Mouse (Mus musculus) midbrain, embryonic 11.5 days (tissue): ENCODE measurements around the gene Arf3. TPM values are rescaled to one million over a fixed set of nuclear protein-coding genes. Genes with fewer than 3 reads are reported as not detected.
A peak's percentile ranks its signal among the peaks of the same experiment; 100 is the strongest.

ENCODE experiments used
- ATAC-seq: fragments of 200-750 bp; cut with Nextera tagmentation; 2 replicates; pipeline ENCODE4 v1.8.0; 2017; ENCODE audit warnings: moderate TSS enrichment, moderate library complexity; ENCODE audit not compliant: low FRiP score
- DNase-seq: peaks from one replicate; pipeline ENCODE4 v3.0.0; 2015; ENCODE audit warnings: low spot score; ENCODE audit errors: missing footprints
- H3K27ac ChIP-seq: fragments of 300-500 bp; sonication (generic); 2 replicates; pipeline ENCODE4 v1.5.1; 2014; ENCODE audit warnings: low read depth, low read length
- H3K27me3 ChIP-seq: fragments of 300-500 bp; sonication (generic); 2 replicates; pipeline ENCODE4 v1.6.1; 2014; ENCODE audit warnings: mild to moderate bottlenecking, low read length, moderate library complexity, mixed read lengths; ENCODE audit not compliant: control insufficient read depth, insufficient read depth
- H3K36me3 ChIP-seq: fragments of 300-500 bp; sonication (generic); 2 replicates; pipeline ENCODE4 v1.6.1; 2014; ENCODE audit warnings: mild to moderate bottlenecking, low read length, moderate library complexity, mixed read lengths; ENCODE audit not compliant: control insufficient read depth, insufficient read depth
- H3K4me1 ChIP-seq: fragments of 300-500 bp; sonication (generic); 2 replicates; pipeline ENCODE4 v1.6.1; 2014; ENCODE audit warnings: low read length; ENCODE audit not compliant: control insufficient read depth, insufficient read depth
- H3K4me2 ChIP-seq: fragments of 300-500 bp; sonication (generic); 2 replicates; pipeline ENCODE4 v1.6.1; 2014; ENCODE audit warnings: mild to moderate bottlenecking, moderate library complexity
- H3K4me3 ChIP-seq: fragments of 300-500 bp; sonication (generic); 2 replicates; pipeline ENCODE4 v1.5.1; 2014; ENCODE audit warnings: low read depth, low read length
- H3K9ac ChIP-seq: fragments of 300-500 bp; sonication (generic); 2 replicates; pipeline ENCODE4 v1.6.1; 2014; ENCODE audit warnings: low read length
- H3K9me3 ChIP-seq: fragments of 300-500 bp; sonication (generic); 2 replicates; pipeline ENCODE4 v1.6.1; 2016; ENCODE audit warnings: low read length; ENCODE audit not compliant: control insufficient read depth
- WGBS: fragments of 180-500 bp; shearing (Covaris S2); extraction: QIAGEN DNeasy Blood & Tissue Kit; methylation state at CpG from one replicate; pipeline ENCODE4 v1.1.7; 2014; 5-methylcytosine and 5-hydroxymethylcytosine counted together
- polyA plus RNA-seq: library from polyadenylated mRNA; unstranded; fragments of >200 nt; fragmentation: Nextera tagmentation; extraction: Ambion mirVana; gene quantifications from 2 replicates; pipeline ENCODE4 v1.2.1, GENCODE M21; 2014

Arf3 gene
- polyA plus RNA-seq, 1 experiment from 2014 or later = 33.4 TPM

- Histone ChIP-seq H3K27ac (no peak overlapping the region), H3K4me2 (peak overlapping the region; percentile 55), H3K4me3 (peak overlapping the region; percentile 30), H3K4me1 (peaks cover 19% of the 10 kb centered on the region), H3K9me3 (no peaks in the 10 kb centered on the region), H3K36me3 (no peaks in the 10 kb centered on the region), H3K9ac (peak overlapping the region; percentile 55), H3K27me3 (peaks cover 96% of the 10 kb centered on the region)
- under 1% methylated on average over 64 of the region's 64 CpGs for WGBS
- ATAC-seq = peak; percentile 66
- DNase-seq = peak; percentile 97
Measured at GRCm38 (mm10) chr15:98805324-98806040, 42.5 kb upstream of the Arf3 start.

- ATAC-seq (peak; percentile 23; the same call in 1 of the 2 replicates), DNase-seq (peak; percentile 100)
- 1% methylated on average over 32 of the region's 32 CpGs for WGBS
- H3K9me3 ChIP-seq = no peaks in the 10 kb centered on the region
- H3K4me1 ChIP-seq = peaks cover 22% of the 10 kb centered on the region
- no peak overlapping the region for H3K27ac ChIP-seq
- H3K36me3 ChIP-seq = no peaks in the 10 kb centered on the region
- H3K4me3 ChIP-seq = no peak overlapping the region
- H3K27me3 ChIP-seq = peaks cover 99% of the 10 kb centered on the region
- no peak overlapping the region for H3K4me2 ChIP-seq
- no peak overlapping the region for H3K9ac ChIP-seq
Measured at GRCm38 (mm10) chr15:98804054-98804453, 41.0 kb upstream of the Arf3 start.

DNA sequence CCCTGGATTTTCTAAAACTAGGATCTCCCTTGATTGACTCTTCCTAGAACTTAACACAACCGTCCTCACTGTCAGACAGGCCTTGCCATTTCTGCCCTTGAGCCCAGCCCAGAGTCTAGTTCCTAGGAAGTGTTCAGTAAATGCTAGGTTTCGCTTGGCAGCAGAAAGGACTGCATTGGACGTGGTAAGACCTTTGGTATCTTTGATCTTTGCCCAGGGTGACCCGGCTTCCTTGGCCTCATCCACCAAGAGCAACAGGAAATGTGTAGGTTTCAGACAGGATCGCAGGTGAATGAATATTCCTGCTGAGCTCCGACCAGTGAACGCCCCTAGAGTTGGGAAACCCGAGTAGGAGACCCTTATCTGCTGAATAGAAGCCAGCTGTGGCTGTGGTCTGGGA lies 39.9 kb upstream of the Arf3 start:
- no peak overlapping the region for H3K4me3 ChIP-seq
- peaks cover 26% of the 10 kb centered on the region for H3K4me1 ChIP-seq
- no peak overlapping the region for H3K9ac ChIP-seq
- no peak overlapping the region for H3K27ac ChIP-seq
- H3K9me3 ChIP-seq = no peaks in the 10 kb centered on the region
- peaks cover 95% of the 10 kb centered on the region for H3K27me3 ChIP-seq
- WGBS = 7% methylated on average over 8 of the region's 8 CpGs
- DNase-seq (no peak), ATAC-seq (no peak)
- H3K4me2 ChIP-seq = no peak overlapping the region
- no peaks in the 10 kb centered on the region for H3K36me3 ChIP-seq

DNA sequence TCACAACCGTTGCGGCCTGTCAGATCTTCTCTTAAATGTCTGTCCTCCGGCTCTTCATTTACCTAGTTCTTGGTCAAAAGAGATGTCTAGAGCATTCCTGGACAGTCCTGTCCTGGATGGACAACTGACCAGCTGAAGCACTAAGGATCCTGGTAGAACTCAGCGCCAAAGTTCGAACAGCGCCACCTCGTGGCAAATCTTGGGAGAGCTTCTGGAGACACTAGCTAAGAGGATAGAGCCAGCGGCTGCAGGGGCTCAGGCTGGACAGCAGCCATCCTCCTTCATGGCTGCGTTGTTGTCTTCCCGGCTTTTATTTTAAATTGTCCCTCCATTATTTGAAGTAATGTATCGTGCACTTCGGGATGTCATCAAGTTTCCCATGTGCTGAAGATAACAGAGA lies 36.4 kb upstream of the Arf3 start:
- Histone ChIP-seq H3K4me3 (no peak overlapping the region), H3K4me1 (peaks cover 31% of the 10 kb centered on the region), H3K27me3 (peaks cover 91% of the 10 kb centered on the region), H3K4me2 (no peak overlapping the region), H3K9ac (no peak overlapping the region), H3K9me3 (no peaks in the 10 kb centered on the region), H3K27ac (no peak overlapping the region), H3K36me3 (no peaks in the 10 kb centered on the region)
- WGBS = 12% methylated on average over 12 of the region's 12 CpGs
- DNase-seq = peak; percentile 100
- no peak for ATAC-seq

DNA sequence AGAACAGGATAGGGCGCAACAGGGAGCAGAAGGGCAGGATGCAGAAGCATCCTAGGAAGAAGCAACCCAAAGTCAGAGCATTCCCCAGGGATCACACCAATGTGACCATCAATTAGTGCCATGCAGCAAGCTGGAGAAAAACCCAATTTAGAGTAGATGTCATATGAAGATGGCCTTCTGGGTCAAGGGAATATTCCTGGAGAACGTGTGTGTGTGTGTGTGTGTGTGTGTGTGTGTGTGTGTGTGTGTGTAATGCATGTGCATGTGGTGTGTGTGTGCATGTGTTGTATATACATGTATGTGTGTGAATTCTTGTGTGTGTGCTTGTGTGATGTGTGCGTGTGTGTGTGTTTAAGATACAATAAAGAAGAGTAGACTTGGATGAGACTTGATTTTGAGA lies 35.9 kb upstream of the Arf3 start:
- 45% methylated on average over 3 of the region's 3 CpGs for WGBS

DNA sequence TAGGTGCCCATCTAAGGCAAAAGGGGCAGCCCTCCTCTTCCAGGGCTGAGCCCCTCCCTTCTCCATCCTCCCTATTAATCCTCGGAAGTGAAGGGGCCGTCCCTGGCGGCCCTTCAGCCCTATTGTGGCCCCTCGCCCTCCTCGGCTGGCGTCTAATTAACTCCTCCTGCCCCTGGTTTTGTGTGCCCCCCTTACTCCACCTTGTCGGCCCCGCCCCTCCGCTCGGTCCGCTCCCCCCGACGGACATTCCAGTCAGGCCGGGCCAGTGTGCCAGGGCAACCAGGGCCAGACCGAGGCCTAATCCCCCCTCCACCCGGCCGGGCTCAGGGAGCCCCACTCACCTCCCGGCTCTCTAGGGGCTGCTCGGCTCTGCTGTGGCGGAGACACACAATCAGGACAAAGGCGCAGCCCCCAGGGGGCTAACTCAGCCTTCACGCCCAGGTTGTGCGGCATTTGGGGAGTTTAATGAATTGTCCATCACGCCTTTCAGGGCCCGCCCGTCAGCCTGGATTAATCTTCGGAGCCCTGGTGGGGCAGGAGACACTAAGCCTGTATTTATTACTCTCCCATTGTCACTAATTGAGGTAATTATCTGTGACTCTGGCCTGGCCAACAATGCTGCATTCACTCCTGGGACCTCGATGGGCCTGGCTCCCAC lies 35.0 kb upstream of the Arf3 start:
- Histone ChIP-seq H3K4me1 (peaks cover 35% of the 10 kb centered on the region), H3K4me3 (no peak overlapping the region), H3K27me3 (peaks cover 91% of the 10 kb centered on the region), H3K27ac (peak overlapping the region; percentile 40; the same call in 1 of the 2 replicates), H3K36me3 (no peaks in the 10 kb centered on the region), H3K9me3 (no peaks in the 10 kb centered on the region), H3K4me2 (peak overlapping the region; percentile 1; the same call in 1 of the 2 replicates), H3K9ac (peak overlapping the region; percentile 13; the same call in 1 of the 2 replicates)
- ATAC-seq (peak; percentile 97), DNase-seq (peak; percentile 98)
- WGBS = under 1% methylated on average over 27 of the region's 28 CpGs

More for the DNA sequence above, 35.9 kb upstream of the Arf3 start:
- DNase-seq (peak; percentile 92), ATAC-seq (no peak)
- H3K4me1 ChIP-seq = peaks cover 31% of the 10 kb centered on the region
- no peak overlapping the region for H3K9ac ChIP-seq
- no peaks in the 10 kb centered on the region for H3K9me3 ChIP-seq
- peaks cover 91% of the 10 kb centered on the region for H3K27me3 ChIP-seq
- H3K27ac ChIP-seq = peak overlapping the region; percentile 40; the same call in 1 of the 2 replicates
- H3K4me2 ChIP-seq = no peak overlapping the region
- H3K4me3 ChIP-seq = no peak overlapping the region
- H3K36me3 ChIP-seq = no peaks in the 10 kb centered on the region

DNA sequence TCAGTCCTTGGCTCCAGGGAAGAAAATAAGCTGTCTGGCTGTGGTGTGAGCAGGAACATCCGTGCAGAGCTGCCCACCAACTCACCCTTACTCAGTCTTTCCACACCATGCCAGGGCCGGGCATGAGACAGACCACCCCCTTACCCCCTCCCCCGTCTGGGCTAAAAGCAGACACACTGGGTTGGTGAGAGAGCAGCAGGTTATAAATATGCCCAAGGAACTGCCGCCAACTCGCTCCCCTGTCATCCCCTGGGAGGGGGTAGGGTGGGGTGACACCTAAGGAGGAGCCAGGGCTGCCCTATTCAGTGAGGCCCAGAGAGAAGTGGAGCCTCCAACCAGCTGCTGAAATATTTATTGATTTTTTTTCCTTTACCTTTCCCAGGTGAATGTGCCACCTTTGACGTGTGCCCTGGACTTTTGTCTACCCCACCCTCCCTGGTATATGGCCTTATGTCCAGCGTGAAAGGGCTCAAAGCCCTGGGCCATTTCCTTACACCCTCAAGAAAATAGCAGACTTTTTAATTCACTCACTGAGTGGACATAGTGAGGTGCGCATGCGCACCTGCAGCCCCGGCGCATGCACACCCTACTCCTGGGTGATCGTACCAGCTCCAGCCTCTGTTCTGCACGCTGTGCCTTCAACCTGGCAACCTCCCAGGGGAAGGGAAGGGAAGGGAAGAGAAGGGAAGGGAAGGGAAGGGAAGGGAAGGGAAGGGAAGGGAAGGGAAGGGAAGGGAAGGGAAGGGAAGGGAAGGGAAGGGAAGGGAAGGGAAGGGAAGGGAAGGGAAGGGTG lies 34.0 kb upstream of the Arf3 start:
- ATAC-seq = no peak
- H3K4me3 ChIP-seq = no peak overlapping the region
- WGBS = 3% methylated on average over 13 of the region's 13 CpGs
- DNase-seq = no peak
- no peaks in the 10 kb centered on the region for H3K36me3 ChIP-seq
- peaks cover 41% of the 10 kb centered on the region for H3K4me1 ChIP-seq
- H3K9ac ChIP-seq = no peak overlapping the region
- H3K9me3 ChIP-seq = no peaks in the 10 kb centered on the region
- H3K27ac ChIP-seq = no peak overlapping the region; the same call in 1 of the 2 replicates
- H3K4me2 ChIP-seq = no peak overlapping the region
- peaks cover 91% of the 10 kb centered on the region for H3K27me3 ChIP-seq

DNA sequence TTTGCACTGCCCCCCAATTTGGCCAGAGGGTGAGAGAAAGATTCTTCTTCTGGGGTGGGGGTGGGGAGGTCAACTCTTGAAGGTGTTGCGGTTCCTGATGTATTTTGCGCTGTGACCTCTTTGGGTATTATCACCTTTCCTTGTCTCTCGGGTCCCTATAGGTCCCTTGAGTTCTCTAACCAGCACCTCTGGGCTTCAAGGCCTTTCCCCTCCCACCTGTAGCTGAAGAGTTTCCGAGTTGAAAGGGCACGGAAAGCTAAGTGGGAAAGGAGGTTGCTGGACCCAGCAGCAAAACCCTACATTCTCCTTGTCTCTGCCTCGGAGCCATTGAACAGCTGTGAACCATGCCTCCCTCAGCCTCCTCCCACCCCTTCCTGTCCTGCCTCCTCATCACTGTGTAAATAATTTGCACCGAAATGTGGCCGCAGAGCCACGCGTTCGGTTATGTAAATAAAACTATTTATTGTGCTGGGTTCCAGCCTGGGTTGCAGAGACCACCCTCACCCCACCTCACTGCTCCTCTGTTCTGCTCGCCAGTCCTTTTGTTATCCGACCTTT lies 30.2 kb upstream of the Arf3 start:
- DNase-seq (peak; percentile 91), ATAC-seq (no peak)
- Histone ChIP-seq H3K27ac (no peak overlapping the region), H3K36me3 (no peaks in the 10 kb centered on the region), H3K4me1 (peaks cover 41% of the 10 kb centered on the region), H3K27me3 (peaks cover 96% of the 10 kb centered on the region), H3K4me2 (peak overlapping the region; percentile 32), H3K4me3 (no peak overlapping the region), H3K9ac (peak overlapping the region; percentile 16; the same call in 1 of the 2 replicates), H3K9me3 (no peaks in the 10 kb centered on the region)
- WGBS = 8% methylated on average over 13 of the region's 13 CpGs
